Mouse (Mus musculus) liver, embryonic 14.5 days (tissue): ENCODE results near the gene Pitx2. TPM values are rescaled to one million over a fixed set of nuclear protein-coding genes. Genes with fewer than 3 reads are reported as not detected.

Experiments used
- ATAC-seq: fragments of 200-750 bp; cut with Nextera tagmentation; 2 replicates; pipeline ENCODE4 v1.8.0; 2017; ENCODE audit warnings: moderate number of reproducible peaks, mild to moderate bottlenecking, moderate library complexity; ENCODE audit not compliant: insufficient read depth
- DNase-seq, 3 experiments: peaks; one replicate each; pipeline ENCODE4 v3.0.0-alpha.2; 2012 to 2013; ENCODE audit warnings: low read depth in 3 of 3, low spot score in 3 of 3
- H3K27ac ChIP-seq: fragments of 300-500 bp; sonication (generic); 2 replicates; pipeline ENCODE4 v1.5.1; 2014; ENCODE audit warnings: moderate library complexity, mild to moderate bottlenecking, control low read depth, inconsistent platforms
- H3K27me3 ChIP-seq: fragments of 300-500 bp; sonication (generic); 2 replicates; pipeline ENCODE4 v1.6.1; 2014; ENCODE audit warnings: mild to moderate bottlenecking, low read length, moderate library complexity; ENCODE audit not compliant: control insufficient read depth, insufficient read depth
- H3K36me3 ChIP-seq: fragments of 300-500 bp; sonication (generic); replicated peaks from 2 replicates; pipeline ENCODE4 v1.6.1; 2014; ENCODE audit warnings: low read depth; ENCODE audit not compliant: control insufficient read depth, insufficient read depth
- H3K4me1 ChIP-seq, 2 experiments: fragments of 200-500 bp in 1 of 2; fragments of 300-500 bp in 1 of 2; sonication (generic) in 1 of 2; replicated peaks; 2 replicates each; pipeline ENCODE4 v1.6.1; 2012 to 2014; ENCODE audit warnings: antibody characterized with exemption in 1 of 2, inconsistent platforms in 1 of 2, low read length in 1 of 2; ENCODE audit not compliant: control insufficient read depth in 2 of 2, insufficient read depth in 2 of 2
- H3K4me2 ChIP-seq: fragments of 300-500 bp; sonication (generic); 2 replicates; pipeline ENCODE4 v1.6.1; 2014; ENCODE audit warnings: low read depth, mild to moderate bottlenecking, control low read depth, moderate library complexity
- H3K4me3 ChIP-seq, 2 experiments: fragments of 200-500 bp in 1 of 2; fragments of 300-500 bp in 1 of 2; sonication (generic) in 1 of 2; 2 replicates each; pipeline ENCODE4 v1.5.1; 2012 to 2014; ENCODE audit warnings: low read depth in 2 of 2, low read length in 2 of 2, mild to moderate bottlenecking in 2 of 2, control low read depth in 1 of 2, inconsistent platforms in 1 of 2, moderate library complexity in 1 of 2; ENCODE audit not compliant: insufficient read depth in 1 of 2
- H3K9ac ChIP-seq: fragments of 300-500 bp; sonication (generic); replicated peaks from 2 replicates; pipeline ENCODE4 v1.6.1; 2014; ENCODE audit warnings: mild to moderate bottlenecking, control low read depth, moderate library complexity
- H3K9me3 ChIP-seq: fragments of 300-500 bp; sonication (generic); 2 replicates; pipeline ENCODE4 v1.6.1; 2016; ENCODE audit warnings: low read length, mixed read lengths; ENCODE audit not compliant: control insufficient read depth
- CTCF ChIP-seq: IDR thresholded peaks from 2 replicates; pipeline ENCODE4 v1.5.1; 2016; ENCODE audit warnings: antibody characterized with exemption, low read depth, control low read depth
- EP300 ChIP-seq: IDR thresholded peaks from 2 replicates; pipeline ENCODE4 v1.6.1; 2016; ENCODE audit warnings: antibody characterized with exemption, low read depth
- WGBS: fragments of 180-500 bp; shearing (Covaris S2); extraction: QIAGEN DNeasy Blood & Tissue Kit; methylation state at CpG from one replicate; pipeline ENCODE4 v1.1.7; 2014; ENCODE audit not compliant: insufficient replicate concordance; 5-methylcytosine and 5-hydroxymethylcytosine counted together
- polyA plus RNA-seq, 2 experiments: library from polyadenylated mRNA; depleted of rRNA in 1 of 2; stranded (reverse) in 1 of 2; unstranded in 1 of 2; fragments of >200 nt; fragmentation: Nextera tagmentation in 1 of 2; extraction: Ambion mirVana in 1 of 2; gene quantifications; 2 replicates each; pipeline versions ENCODE4 v1.2.1 to v1.2.3; 2012 to 2014

Gene Pitx2
- polyA plus RNA-seq, 2 experiments = 0.36 to 0.71 TPM

DNA sequence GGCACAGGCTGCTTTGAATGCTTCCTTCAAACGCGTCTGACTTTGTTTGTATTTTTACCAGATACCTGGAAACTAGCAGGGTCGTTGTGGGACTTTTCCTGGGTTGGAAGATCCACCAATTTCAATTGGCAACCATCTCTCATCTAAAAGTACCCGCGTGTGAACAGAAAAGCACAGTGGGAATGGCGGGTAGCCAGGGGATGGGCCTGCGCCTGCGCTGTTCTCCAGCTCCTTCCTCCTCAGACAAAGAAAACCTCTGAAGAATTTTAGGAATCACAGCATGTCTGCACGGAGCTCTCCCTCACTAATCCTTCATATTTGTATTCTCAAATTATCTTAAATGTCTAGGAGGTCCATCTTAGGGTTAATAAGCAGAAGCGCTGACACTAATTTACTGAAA is 54.6 kb downstream of the Pitx2 start:
- Histone ChIP-seq H3K4me1 (no peaks in the 10 kb centered on the region), H3K9ac (no peak overlapping the region), H3K36me3 (no peaks in the 10 kb centered on the region), H3K27me3 (no peaks in the 10 kb centered on the region), H3K4me3 (no peak overlapping the region), H3K9me3 (no peaks in the 10 kb centered on the region), H3K4me2 (no peak overlapping the region), H3K27ac (no peak overlapping the region)
- TF ChIP-seq EP300 (no peak), CTCF (no peak)
- DNase-seq (no peak), ATAC-seq (no peak)
- 44% methylated on average over 10 of the region's 10 CpGs for WGBS

DNA sequence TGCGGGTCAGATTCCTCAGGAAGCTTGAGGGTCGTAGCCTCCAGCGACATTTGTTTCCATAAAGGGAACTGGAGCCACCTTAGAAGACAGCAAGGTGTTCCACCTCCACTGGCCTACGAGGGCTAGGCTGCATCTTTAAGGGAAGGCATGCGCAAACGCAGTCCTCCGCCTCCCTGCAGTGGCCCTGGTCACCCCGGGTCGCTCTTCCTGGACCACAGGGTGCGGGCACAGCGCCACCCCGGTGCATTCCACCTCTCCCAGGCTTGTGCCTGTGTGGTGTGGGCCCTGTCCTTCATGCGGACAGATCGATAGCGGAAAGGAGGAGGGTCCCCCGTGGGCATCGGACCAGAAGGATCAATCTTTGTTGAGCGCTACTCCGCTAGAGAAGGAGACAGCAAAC is 56.6 kb downstream of the Pitx2 start:
- no peak overlapping the region for H3K4me2 ChIP-seq
- no peaks in the 10 kb centered on the region for H3K4me1 ChIP-seq
- H3K27ac ChIP-seq = no peak overlapping the region
- ATAC-seq (no peak), DNase-seq (no peak)
- H3K9me3 ChIP-seq = no peaks in the 10 kb centered on the region
- TF ChIP-seq EP300 (no peak), CTCF (no peak)
- no peak overlapping the region for H3K9ac ChIP-seq
- no peak overlapping the region for H3K4me3 ChIP-seq
- H3K27me3 ChIP-seq = no peaks in the 10 kb centered on the region
- 43% methylated on average over 19 of the region's 19 CpGs for WGBS
- no peaks in the 10 kb centered on the region for H3K36me3 ChIP-seq

DNA sequence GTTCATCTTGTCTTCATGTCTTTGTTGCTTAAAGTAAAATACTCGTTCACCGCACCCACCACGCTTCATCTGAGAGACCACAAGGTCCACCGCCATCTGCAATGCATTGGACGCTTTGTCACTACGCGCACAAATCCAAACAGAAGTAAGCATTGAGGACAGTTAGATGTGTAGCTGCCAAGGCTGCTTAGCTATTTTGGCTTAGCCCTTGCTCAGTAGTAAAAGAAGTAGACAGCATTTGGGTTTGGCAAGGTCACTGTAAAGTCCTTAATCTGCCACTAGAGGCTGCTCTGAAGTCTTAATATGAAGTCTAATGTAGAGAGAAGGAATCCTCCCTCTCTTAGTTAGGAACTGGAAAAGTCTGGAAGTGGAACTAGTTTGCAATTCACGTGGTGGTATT is 57.1 kb downstream of the Pitx2 start:
- Histone ChIP-seq H3K27me3 (no peaks in the 10 kb centered on the region), H3K4me3 (no peak overlapping the region), H3K4me1 (no peaks in the 10 kb centered on the region), H3K4me2 (no peak overlapping the region), H3K9me3 (no peaks in the 10 kb centered on the region), H3K27ac (no peak overlapping the region), H3K36me3 (no peaks in the 10 kb centered on the region), H3K9ac (no peak overlapping the region)
- 54% methylated on average over 8 of the region's 8 CpGs for WGBS
- ATAC-seq (no peak), DNase-seq (no peak)
- TF ChIP-seq CTCF (peak; percentile 13; the same call in 1 of the 2 replicates), EP300 (no peak)

DNA sequence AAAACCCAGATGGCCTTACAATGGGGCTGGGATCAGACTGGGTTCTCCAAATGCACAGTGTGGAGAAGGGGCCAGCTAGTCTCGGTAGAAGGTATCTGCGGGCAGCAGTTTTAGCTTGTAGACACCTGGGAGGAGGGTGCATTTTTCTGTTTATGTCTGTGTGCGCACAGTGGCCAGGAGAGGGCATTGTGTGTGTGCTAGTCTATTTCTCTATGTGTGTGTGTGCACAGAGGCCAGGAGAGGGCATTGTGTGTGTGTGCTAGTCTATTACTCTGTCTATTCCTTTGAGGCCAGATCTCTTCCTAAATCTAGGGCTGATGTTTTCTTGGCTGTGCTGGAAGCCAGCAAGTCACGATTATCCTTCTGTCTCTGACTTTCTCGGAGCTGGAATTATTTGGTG is 58.8 kb downstream of the Pitx2 start:
- Histone ChIP-seq H3K36me3 (no peaks in the 10 kb centered on the region), H3K9ac (no peak overlapping the region), H3K4me2 (no peak overlapping the region), H3K27me3 (no peaks in the 10 kb centered on the region), H3K4me3 (no peak overlapping the region), H3K27ac (no peak overlapping the region), H3K4me1 (no peaks in the 10 kb centered on the region), H3K9me3 (no peaks in the 10 kb centered on the region)
- ATAC-seq = no peak
- whole genome bisulfite sequencing = 58% methylated on average over 5 of the region's 5 CpGs
- TF ChIP-seq CTCF = peak; percentile 19; the same call in 1 of the 2 replicates
- no peak for TF ChIP-seq EP300
- DNase-seq = no peak

Other genes starting within 250 kb of the Pitx2 start
- gene Enpep, start 132.8 kb downstream of the Pitx2 start, polyA plus RNA-seq (2012; rRNA removed) = 1.9 and 2.5 TPM in 2 replicates
- gene Enpep, start 132.8 kb downstream of the Pitx2 start, polyA plus RNA-seq (2014; fragmentation: Nextera tagmentation; extraction: Ambion mirVana) = 2.7 and 4.3 TPM in 2 replicates